Mouse (Mus musculus): Measurements from ENCODE around the gene Pcnx2.

DNA sequence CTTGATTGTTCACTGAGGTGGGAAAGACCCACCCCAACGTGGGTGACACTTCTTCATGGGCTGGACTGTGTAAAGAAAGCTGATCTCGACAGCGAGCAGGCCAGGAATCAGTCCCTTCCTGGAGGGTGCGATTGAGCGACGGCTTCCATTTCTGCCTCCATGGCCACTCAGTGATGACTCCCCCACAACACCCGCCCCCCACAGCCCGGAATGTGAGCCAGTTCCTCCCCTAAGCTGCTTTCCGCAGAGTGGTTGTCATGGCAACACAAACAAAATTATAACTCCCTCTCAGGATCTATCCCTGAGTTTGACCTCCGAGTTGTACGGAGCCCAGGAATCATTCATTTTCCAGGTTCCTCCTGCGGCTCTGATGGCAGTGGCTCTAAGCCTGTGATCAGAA, 91.7 kb downstream of the Pcnx2 start:
- TF ChIP-seq CTCF (conservative IDR thresholded peaks at IDR 0.05; ENCODE audit: low read length) (no peak), NANOG (IDR thresholded peaks at IDR 0.05; ENCODE audit: borderline replicate concordance, low read length) (no peak), POU5F1 (IDR thresholded peaks at IDR 0.05; ENCODE audit: borderline replicate concordance, low read length) (no peak)
